In the genomic region with DNA sequence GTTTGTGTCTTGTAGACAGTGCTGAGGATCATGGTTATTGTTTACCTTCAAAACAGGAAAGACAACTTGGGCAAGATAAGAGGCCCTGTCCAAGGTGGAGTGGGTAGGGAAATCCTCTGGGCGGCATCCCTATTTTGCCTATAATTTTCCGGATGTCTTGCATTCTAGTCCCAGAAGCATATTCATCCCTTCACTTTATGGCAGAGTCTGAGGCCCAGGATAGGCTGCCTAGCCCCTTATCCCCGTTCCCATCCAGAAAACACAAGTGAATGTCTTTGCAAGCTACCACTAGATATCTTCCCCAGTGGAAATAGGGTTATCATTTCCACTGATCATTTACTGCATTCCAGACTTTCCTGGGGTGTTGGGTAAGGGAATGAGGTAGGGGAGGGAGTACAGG, we compare ENCODE assay signal across 33 mouse cellular contexts. TPM values are rescaled to one million over a fixed set of nuclear protein-coding genes. Genes with fewer than 3 reads are reported as not detected.
"Had no signal": no experiment of that assay in that cellular context is flagged by ENCODE, and none has a peak within 500 bp of the region (broad histone marks: within the 10 kb centered on the region; RNA-seq: fewer than 3 reads in every experiment).

No protein-coding gene starts in this region.

- H3K36me3 ChIP-seq: limb, embryonic 12.5 days; limb, embryonic 13.5 days; limb, embryonic 15.5 days; liver, embryonic 12.5 days; liver, embryonic 13.5 days; liver, embryonic 15.5 days; lung, embryonic 15.5 days; midbrain, embryonic 10.5 days; midbrain, embryonic 12.5 days; midbrain, embryonic 15.5 days; neural tube, embryonic 12.5 days had no signal

- H3K27me3 ChIP-seq: limb, embryonic 12.5 days; limb, embryonic 13.5 days; limb, embryonic 15.5 days; liver, embryonic 12.5 days; liver, embryonic 13.5 days; liver, embryonic 15.5 days; lung, embryonic 15.5 days; midbrain, embryonic 12.5 days; midbrain, embryonic 15.5 days; neural tube, embryonic 12.5 days had no signal

- ATAC-seq: liver, embryonic 12.5 days; liver, postnatal 0 days; lung, postnatal 0 days; midbrain, embryonic 15.5 days; midbrain, embryonic 16.5 days had no signal

- H3K9me3 ChIP-seq: limb, embryonic 12.5 days; limb, embryonic 13.5 days; limb, embryonic 15.5 days; liver, embryonic 12.5 days; liver, embryonic 13.5 days; liver, embryonic 15.5 days; lung, embryonic 15.5 days; megakaryocyte, embryonic 14.5 days; midbrain, embryonic 10.5 days; midbrain, embryonic 12.5 days; midbrain, embryonic 15.5 days; neural tube, embryonic 12.5 days had no signal

- H3K4me2 ChIP-seq: limb, embryonic 12.5 days; limb, embryonic 13.5 days; limb, embryonic 15.5 days; liver, embryonic 11.5 days; liver, embryonic 12.5 days; liver, embryonic 13.5 days; liver, embryonic 15.5 days; lung, embryonic 14.5 days; lung, embryonic 15.5 days; midbrain, embryonic 12.5 days; midbrain, embryonic 15.5 days; neural tube, embryonic 12.5 days had no signal

- H3K27ac ChIP-seq: left cerebral cortex, adult 2 months; limb, embryonic 12.5 days; limb, embryonic 15.5 days; liver, embryonic 12.5 days; liver, embryonic 13.5 days; liver, embryonic 14.5 days; liver, embryonic 15.5 days; lung, embryonic 15.5 days; macrophage; midbrain, embryonic 10.5 days; midbrain, embryonic 12.5 days; midbrain, embryonic 15.5 days; neural tube, embryonic 12.5 days had no signal

- H3K4me3 ChIP-seq: left cerebral cortex, adult 2 months; limb, embryonic 12.5 days; limb, embryonic 13.5 days; limb, embryonic 15.5 days; liver, embryonic 12.5 days; liver, embryonic 13.5 days; liver, embryonic 15.5 days; lung, embryonic 15.5 days; midbrain, embryonic 10.5 days; midbrain, embryonic 12.5 days; midbrain, embryonic 15.5 days; myocyte; neural tube, embryonic 12.5 days had no signal

- H3K4me1 ChIP-seq: liver, embryonic 12.5 days; liver, embryonic 15.5 days; megakaryocyte, embryonic 14.5 days; midbrain, embryonic 15.5 days; neural tube, embryonic 12.5 days had no signal

- DNase-seq: liver; liver, embryonic 13.5 days; liver, postnatal 0 days; lung, adult 2 months; lung, embryonic 14.5 days; lung, postnatal 14 days; lung, postnatal 36 days had no signal

- H3K9ac ChIP-seq: limb, embryonic 12.5 days; limb, embryonic 13.5 days; limb, embryonic 15.5 days; liver, embryonic 12.5 days; liver, embryonic 13.5 days; liver, embryonic 14.5 days; liver, embryonic 15.5 days; liver, postnatal 0 days; lung, embryonic 14.5 days; lung, embryonic 15.5 days; midbrain, embryonic 12.5 days; midbrain, embryonic 15.5 days; neural tube, embryonic 12.5 days had no signal

RNA-seq across cellular contexts. Expression of a gene that starts 4.9 kb away (rescaled TPM):
- total RNA-seq: left cerebral cortex, postnatal 4 days; megakaryocyte-erythroid progenitor cell, adult 5-6 weeks; midbrain, postnatal 0 days; monocyte, adult 5-6 weeks had no signal
- polyA plus RNA-seq: limb, embryonic 11.5 days; limb, embryonic 12.5 days; liver, adult 2 months; liver, embryonic 12.5 days; liver, postnatal 0 days; midbrain, embryonic 10.5 days; midbrain, embryonic 14.5 days; midbrain, embryonic 15.5 days; midbrain, embryonic 16.5 days; midbrain, postnatal 0 days; neural tube, embryonic 11.5 days had no signal
